Mouse (Mus musculus) kidney, postnatal 0 days (tissue): ENCODE measurements around the gene Cpsf6. TPM values are rescaled to one million over a fixed set of nuclear protein-coding genes. Genes with fewer than 3 reads are reported as not detected.
A peak's percentile ranks its signal among the peaks of the same experiment; 100 is the strongest.

Experiments
- ATAC-seq: fragments of 200-750 bp; cut with Nextera tagmentation; replicated peaks from 2 replicates; pipeline ENCODE4 v1.8.0; 2017; ENCODE audit warnings: low read depth, moderate number of reproducible peaks, moderate TSS enrichment, moderate library complexity; ENCODE audit not compliant: low FRiP score
- DNase-seq: peaks from one replicate; pipeline ENCODE4 v3.0.0-alpha.2; 2016; ENCODE audit warnings: low spot score
- H3K27ac ChIP-seq: fragments of 300-500 bp; sonication (generic); 2 replicates; pipeline ENCODE4 v1.5.1; 2014; ENCODE audit warnings: mild to moderate bottlenecking
- H3K27me3 ChIP-seq: fragments of 300-500 bp; sonication (generic); 2 replicates; pipeline ENCODE4 v1.6.1; 2014; ENCODE audit warnings: low read length, mixed read lengths; ENCODE audit not compliant: insufficient read depth
- H3K36me3 ChIP-seq: fragments of 300-500 bp; sonication (generic); 2 replicates; pipeline ENCODE4 v1.6.1; 2014; ENCODE audit warnings: low read length, mixed read lengths; ENCODE audit not compliant: insufficient read depth
- H3K4me1 ChIP-seq: fragments of 300-500 bp; sonication (generic); replicated peaks from 2 replicates; pipeline ENCODE4 v1.6.1; 2014; ENCODE audit warnings: antibody characterized with exemption, low read length, mixed read lengths; ENCODE audit not compliant: insufficient read depth
- H3K4me2 ChIP-seq: fragments of 300-500 bp; sonication (generic); 2 replicates; pipeline ENCODE4 v1.6.1; 2014; ENCODE audit warnings: mild to moderate bottlenecking, low read length, moderate library complexity, mixed read lengths
- H3K4me3 ChIP-seq: fragments of 300-500 bp; sonication (generic); replicated peaks from 2 replicates; pipeline ENCODE4 v1.5.1; 2014; ENCODE audit warnings: low read depth, low read length
- H3K9ac ChIP-seq: fragments of 300-500 bp; sonication (generic); 2 replicates; pipeline ENCODE4 v1.6.1; 2014; ENCODE audit warnings: low read depth, low read length
- H3K9me3 ChIP-seq: fragments of 300-500 bp; sonication (generic); replicated peaks from 2 replicates; pipeline ENCODE4 v1.6.1; 2016; ENCODE audit warnings: low read length, inconsistent platforms, mixed read lengths
- CTCF ChIP-seq: IDR thresholded peaks from 2 replicates; pipeline ENCODE4 v1.5.1; 2016; ENCODE audit warnings: antibody characterized with exemption, low read depth, mild to moderate bottlenecking, moderate library complexity
- WGBS: fragments of 180-500 bp; shearing (Covaris S2); extraction: QIAGEN DNeasy Blood & Tissue Kit; methylation state at CpG from one replicate; pipeline ENCODE4 v1.1.7; 2014; 5-methylcytosine and 5-hydroxymethylcytosine counted together
- polyA plus RNA-seq: library from polyadenylated mRNA; unstranded; fragments of >200 nt; fragmentation: Nextera tagmentation; extraction: Ambion mirVana; gene quantifications from 2 replicates; pipeline ENCODE4 v1.2.1, GENCODE M21; 2015

Cpsf6 gene
- polyA plus RNA-seq, 1 experiment from 2014 or later = 111 TPM

DNA sequence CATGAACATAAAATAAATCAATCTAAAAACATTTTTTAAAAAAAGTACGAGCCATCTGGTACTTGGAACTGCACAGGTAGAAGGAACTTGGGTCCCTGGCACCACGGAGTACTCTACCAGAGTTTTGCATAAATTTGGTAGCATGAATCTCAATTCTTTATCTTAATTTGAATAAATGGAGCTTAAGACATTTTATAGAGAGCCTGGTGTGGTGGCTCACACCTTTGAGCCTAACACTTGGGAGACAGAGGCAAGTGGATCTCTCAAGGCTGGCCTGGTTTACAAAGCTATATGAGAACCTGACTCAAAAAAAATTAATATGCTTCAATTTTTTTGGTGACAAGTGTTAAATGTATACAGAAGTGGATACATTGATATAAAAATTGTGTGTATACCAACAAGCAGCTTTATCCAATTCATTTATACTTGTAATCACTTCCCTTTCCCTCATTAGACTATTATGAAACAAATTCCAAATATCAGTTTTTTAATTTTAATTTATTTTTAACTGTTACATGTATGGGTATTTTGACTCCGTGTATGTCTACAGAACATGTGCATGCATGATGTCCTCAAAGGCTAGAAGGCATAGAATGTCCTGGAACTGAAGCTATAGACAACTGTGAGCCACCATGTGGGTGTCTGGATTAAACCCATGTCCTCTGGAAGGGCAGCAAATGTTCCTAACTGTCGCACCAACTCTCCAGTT, 20.6 kb upstream of the Cpsf6 start:
- no peak overlapping the region for H3K27ac ChIP-seq
- 88% methylated on average over 4 of the region's 4 CpGs for WGBS
- no peak for DNase-seq

DNA sequence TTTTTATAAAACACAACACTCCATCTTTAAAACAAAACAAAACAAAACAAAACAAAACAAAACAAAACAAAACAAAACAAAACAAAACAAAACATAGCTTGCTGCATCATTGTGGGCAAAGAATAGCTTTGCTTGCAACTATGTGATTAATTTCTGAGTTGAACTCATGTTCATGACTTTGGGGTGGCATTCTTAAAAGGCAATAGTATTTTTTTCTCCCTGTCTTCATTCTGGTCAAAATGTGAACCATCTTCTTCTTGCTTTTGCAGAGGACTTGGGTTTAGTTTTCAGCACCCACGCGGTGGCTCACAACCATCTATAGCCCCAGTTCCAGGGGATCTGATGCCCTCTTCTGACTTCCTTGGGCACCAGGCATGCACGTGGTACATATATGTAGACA, 20.0 kb upstream of the Cpsf6 start:
- H3K9me3 ChIP-seq = no peaks in the 10 kb centered on the region
- no peak overlapping the region for H3K4me3 ChIP-seq
- H3K4me2 ChIP-seq = no peak overlapping the region
- no peak overlapping the region for H3K27ac ChIP-seq
- DNase-seq (no peak), ATAC-seq (no peak)
- no peaks in the 10 kb centered on the region for H3K27me3 ChIP-seq
- no peak for TF ChIP-seq CTCF
- H3K4me1 ChIP-seq = no peaks in the 10 kb centered on the region
- 88% methylated on average over 3 of the region's 3 CpGs for WGBS
- H3K9ac ChIP-seq = no peak overlapping the region
- H3K36me3 ChIP-seq = no peaks in the 10 kb centered on the region

More for the DNA sequence above, 20.6 kb upstream of the Cpsf6 start:
- H3K4me2 ChIP-seq = no peak overlapping the region
- H3K4me3 ChIP-seq = no peak overlapping the region
- H3K9ac ChIP-seq = no peak overlapping the region
- no peaks in the 10 kb centered on the region for H3K4me1 ChIP-seq
- H3K9me3 ChIP-seq = no peaks in the 10 kb centered on the region
- H3K27me3 ChIP-seq = no peaks in the 10 kb centered on the region
- no peak for ATAC-seq
- no peak for TF ChIP-seq CTCF
- H3K36me3 ChIP-seq = no peaks in the 10 kb centered on the region

DNA sequence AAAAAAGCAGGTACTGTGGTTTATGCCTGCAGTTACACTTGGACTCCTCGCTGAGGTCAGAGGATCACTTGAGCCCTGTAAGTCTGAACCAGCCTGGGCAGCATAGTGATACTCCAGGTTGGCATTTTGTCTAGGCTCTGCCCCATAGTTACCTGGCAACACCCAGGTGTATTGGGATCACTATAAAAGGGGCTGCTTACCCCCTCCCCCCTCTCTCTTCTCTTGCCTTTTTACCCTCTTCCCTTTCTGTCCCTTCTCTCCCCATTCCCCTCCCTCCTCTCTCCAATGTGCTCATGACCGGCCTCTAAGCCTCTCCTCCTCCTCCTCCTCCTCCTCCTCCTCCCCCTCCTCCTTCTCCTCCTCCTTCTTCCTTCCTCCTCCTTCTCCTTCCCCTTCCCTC, 19.4 kb upstream of the Cpsf6 start:
- Histone ChIP-seq H3K4me1 (no peaks in the 10 kb centered on the region), H3K27me3 (no peaks in the 10 kb centered on the region), H3K27ac (no peak overlapping the region), H3K4me3 (no peak overlapping the region), H3K36me3 (no peaks in the 10 kb centered on the region), H3K9me3 (no peaks in the 10 kb centered on the region), H3K9ac (no peak overlapping the region), H3K4me2 (no peak overlapping the region)
- TF ChIP-seq CTCF = no peak
- DNase-seq (no peak), ATAC-seq (no peak)
- 49% methylated on average over 2 of the region's 2 CpGs for WGBS

DNA sequence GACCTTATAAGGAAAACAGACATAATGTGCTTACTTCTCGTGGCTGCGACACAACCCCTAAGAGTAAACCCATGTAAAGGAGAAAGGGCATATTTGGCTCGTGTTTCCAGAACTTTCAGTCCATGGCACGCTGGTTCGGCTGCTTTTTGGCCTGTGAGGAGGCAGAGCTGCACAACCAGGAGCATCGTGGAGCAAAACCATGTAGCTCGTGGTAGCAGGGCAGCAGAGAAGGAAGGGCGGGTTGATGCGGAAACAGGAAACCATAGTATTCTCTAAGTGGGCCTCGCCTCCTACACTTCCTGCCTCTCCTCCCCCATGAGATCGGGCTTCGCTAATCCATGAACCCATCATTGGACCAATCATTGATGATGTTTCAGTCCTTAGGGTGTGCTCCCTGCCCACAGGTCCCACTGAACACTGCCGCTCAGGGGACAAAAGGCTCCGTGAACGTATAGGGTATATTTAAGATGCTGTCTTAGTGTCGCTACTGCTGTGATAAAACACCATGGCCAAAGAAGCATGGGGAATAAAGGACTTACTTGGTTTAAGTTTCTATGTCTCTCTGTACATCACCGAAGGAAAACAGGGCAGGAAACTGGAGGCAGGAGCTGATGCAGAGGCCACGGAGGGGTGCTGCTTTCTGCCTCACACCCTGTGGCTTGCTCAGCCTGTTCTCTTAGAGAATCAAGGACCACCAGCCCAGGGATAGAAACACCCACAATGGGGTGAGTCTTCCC, 18.4 kb upstream of the Cpsf6 start:
- Histone ChIP-seq H3K27ac (no peak overlapping the region), H3K9ac (no peak overlapping the region), H3K9me3 (no peaks in the 10 kb centered on the region), H3K27me3 (no peaks in the 10 kb centered on the region), H3K36me3 (no peaks in the 10 kb centered on the region), H3K4me2 (no peak overlapping the region), H3K4me3 (no peak overlapping the region), H3K4me1 (no peaks in the 10 kb centered on the region)
- DNase-seq (no peak), ATAC-seq (no peak)
- no peak for TF ChIP-seq CTCF
- WGBS = 73% methylated on average over 18 of the region's 18 CpGs

DNA sequence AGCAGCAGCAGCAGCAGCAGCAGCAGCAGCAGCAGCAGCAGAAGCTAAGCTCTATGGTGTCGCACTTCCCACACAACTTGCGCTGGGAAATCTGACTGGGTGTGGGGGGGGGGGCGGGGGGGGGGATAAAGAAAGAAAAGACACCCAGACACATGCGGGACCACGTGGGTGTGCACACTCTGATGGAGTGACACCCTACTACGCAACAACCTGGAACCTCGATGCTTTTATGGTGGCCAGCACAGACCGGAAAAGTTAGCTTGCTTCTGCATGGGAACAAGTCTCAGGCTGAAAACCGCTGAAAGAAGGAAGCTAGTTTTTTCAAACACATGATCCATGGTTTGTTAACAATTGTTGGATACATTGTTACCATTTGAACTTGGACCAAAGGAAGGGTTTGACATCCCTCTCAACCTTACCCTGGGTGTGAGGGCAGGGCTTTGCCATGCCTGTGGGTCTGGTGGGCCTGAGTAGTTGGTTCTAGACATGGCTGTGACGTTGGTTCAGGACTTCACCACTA, 17.4 kb upstream of the Cpsf6 start:
- Histone ChIP-seq H3K4me3 (no peak overlapping the region), H3K27me3 (no peaks in the 10 kb centered on the region), H3K4me1 (no peaks in the 10 kb centered on the region), H3K36me3 (no peaks in the 10 kb centered on the region), H3K27ac (no peak overlapping the region), H3K4me2 (peak overlapping the region; percentile 44), H3K9me3 (no peaks in the 10 kb centered on the region), H3K9ac (no peak overlapping the region)
- 39% methylated on average over 9 of the region's 10 CpGs for WGBS
- ATAC-seq (no peak), DNase-seq (no peak)
- no peak for TF ChIP-seq CTCF

DNA sequence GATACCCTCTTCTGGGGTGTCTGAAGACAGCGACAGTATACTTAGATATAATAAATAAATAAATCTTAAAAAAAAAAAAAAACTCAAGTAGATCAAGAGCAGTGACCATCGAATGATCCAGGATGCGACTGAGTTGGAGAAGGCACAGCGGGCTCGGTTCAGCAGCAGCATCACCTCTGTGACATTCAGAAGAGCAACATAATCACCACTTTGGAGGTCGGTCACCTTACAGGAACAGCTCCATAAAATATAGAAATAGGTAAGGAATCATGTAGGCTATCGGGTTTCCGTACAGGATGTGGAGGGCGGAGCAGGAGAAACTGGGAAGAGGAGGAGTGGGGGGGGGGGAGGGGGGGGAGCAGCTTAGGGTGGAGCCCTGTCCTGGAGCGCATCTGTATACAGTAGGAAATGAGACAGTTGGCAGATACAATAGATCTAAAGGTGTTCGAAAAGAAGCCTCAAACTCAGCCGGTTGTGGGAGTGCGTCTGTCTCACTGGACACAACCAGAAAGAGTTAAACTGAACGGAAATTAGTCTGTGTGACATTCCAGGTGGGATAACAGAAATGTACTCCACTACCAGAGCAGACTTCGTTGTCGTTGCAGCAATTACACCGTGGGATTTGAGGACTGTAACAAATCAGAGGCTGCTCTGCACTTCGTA, 16.7 kb upstream of the Cpsf6 start:
- WGBS = 20% methylated on average over 18 of the region's 18 CpGs
- Histone ChIP-seq H3K4me1 (no peaks in the 10 kb centered on the region), H3K4me3 (0 out of 2 replicates have a peak overlapping the region, but pooled peaks have one; percentile 1), H3K27ac (no peak overlapping the region), H3K27me3 (no peaks in the 10 kb centered on the region), H3K9ac (no peak overlapping the region), H3K4me2 (peak overlapping the region; percentile 44), H3K9me3 (no peaks in the 10 kb centered on the region), H3K36me3 (no peaks in the 10 kb centered on the region)
- peak; percentile 23 for DNase-seq
- ATAC-seq = no peak
- no peak for TF ChIP-seq CTCF
